Mouse (Mus musculus) ovary, adult 2 months (tissue): ENCODE data around the gene Sec14l5. TPM values are rescaled to one million over a fixed set of nuclear protein-coding genes. Genes with fewer than 3 reads are reported as not detected.

ENCODE experiments used
- polyA plus RNA-seq: library from polyadenylated mRNA; depleted of rRNA; stranded (reverse); fragments of >200 nt; gene quantifications from 2 replicates; pipeline ENCODE4 v1.2.3, GENCODE M21; 2012; rRNA removed

The Sec14l5 gene
- polyA plus RNA-seq: 0.81 and 0.83 TPM in 2 replicates

DNA sequence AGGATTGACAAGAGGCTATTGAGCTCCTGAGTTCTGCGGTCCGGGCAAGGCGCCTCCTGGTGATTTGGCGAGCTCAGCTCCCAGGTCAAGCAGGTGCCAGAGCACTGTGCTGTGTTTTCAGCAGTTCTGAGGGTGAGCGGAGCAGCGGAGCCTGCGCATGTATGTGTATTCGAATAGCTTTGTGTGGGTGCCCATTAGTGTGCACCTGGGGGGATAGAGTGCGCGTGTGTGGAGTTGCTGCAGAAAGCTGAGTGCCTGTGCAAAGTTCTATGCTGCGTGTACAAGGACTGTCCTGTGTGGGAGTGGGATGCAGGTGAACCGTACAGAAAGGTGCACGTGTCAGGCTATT, at the start of gene Sec14l5:
Sec14l5 (plus strand) TSS at position 73 of the 349 bp plus-strand sequence.

DNA sequence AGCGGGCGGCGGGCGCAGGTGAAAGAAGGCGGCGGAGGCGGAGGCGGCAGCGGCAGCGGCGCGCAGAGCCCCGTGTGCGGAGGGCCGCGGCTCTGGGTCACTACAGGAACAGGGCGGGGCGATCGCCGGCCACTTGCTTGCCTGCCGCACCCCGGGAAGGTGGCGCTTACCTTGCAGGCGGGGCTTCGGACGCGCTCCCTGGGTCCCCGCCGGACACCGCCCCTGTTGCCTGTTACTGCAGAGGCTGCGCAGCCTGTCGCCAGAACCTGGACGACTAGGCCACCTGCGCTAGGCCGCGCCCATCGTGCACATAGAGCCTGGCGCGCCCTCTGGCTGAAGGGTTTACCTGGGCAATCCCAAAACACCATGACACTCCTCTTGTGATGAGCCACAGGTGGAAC, 14.5 kb upstream of the Sec14l5 start, which contains the start of gene Ppl:
Ppl (minus strand) TSS at position 21 of the 401 bp plus-strand sequence.

DNA sequence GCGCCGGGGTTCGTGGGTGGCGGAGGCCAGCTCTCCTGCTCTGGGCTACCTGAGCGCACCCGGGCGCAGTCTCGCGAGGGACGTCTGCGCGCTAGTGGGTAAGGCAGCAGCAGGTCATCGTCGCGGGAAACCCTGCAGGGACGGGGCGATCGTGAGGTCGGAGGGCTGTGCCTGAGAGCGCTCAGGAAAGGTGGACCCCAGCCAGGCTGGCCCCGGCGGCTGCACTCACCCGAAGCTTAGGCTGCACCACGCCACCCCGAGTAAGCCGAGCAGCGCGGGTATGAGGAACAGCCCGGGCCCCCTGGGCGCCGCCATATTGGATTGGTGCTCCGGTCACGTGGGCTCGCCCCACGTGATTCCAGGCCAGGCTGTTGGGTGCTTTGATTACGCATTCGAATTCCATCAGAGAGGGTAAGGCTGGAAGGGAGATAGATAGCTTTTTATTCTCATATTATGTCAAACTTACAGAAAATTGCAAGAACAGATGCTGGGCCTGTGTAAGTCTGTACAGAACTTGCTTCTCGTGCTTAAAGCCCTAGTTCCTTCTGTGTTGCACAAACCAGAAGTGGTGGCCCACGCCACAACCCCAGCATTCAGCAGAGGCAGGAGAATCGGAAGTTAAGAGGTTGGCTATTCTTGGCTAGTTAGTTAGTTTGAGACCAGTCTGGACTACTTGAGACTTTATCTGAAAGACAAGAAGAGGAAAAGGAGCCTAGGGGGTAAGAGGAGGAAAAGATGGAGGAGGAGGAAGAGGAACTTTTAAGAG, 56.9 kb downstream of the Sec14l5 start, which contains the start of gene Nagpa:
Nagpa (minus strand) TSS at position 345 of the 766 bp plus-strand sequence.

DNA sequence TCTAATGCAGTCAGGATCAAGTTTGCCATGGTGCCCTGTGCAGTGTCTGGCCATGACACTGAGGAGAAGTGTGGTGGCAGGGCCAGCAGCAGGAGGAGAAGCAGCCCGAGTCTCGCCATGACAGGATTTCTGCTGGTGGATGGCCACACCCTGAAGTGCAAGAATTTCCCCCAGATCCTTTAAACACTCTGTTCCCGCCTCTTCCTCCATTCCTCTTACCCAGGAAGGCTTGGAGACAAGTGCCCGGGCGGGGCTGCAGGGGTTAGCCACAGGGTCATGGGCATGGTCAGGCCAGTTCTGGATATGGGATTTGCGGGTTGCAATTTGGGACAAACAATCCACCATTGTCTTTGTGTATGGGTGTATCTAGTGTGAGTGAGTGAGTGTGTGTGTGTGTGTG, 75.2 kb downstream of the Sec14l5 start, which contains the start of gene AU021092:
AU021092 (minus strand) TSS at position 160 of the 400 bp plus-strand sequence.

DNA sequence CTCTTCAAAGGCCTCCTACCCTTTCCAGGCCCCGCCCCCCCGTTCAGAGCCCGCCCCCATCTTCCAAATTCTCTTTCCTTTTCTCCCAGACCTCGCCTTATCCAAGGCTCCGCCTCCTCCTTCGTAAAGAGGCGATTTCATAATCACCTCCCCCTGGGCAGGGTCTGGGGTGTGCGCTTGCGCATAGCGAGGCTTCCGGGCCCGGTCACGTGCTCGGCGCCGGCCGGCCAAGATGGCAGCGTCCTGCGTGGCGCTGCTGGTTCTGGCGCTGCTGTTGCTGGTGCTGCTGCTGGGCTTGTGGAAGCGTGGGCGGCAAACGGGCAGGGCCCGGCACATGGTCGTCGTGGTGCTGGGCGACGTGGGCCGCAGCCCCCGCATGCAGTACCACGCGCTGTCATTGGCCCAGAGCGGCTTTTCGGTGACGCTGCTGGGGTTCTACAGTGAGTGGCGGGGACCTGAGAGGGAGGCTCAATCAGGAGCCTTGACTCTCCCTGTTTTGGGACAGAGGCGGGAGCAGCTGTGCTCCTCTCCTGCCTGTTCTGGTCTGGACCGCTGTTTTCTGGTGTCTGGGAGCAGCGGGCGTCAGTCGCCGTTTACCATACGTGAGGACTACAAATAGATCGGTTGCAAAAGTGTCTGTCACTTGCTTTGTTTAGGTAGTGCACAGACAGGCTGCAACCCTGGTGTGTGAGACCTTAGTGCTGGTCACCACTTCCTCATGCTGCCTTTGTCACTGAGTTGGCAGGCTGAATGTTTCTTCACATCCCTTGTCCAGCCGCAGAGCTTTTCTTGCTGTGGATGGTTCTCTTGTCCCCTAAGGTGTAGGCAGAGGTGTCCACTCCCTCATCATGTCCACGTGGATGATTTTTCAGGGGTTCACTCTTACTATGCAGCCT, 86.8 kb downstream of the Sec14l5 start, which contains the start of gene Alg1:
Alg1 (plus strand) TSS at position 204 of the 896 bp plus-strand sequence.

Other genes with a start within 250 kb of the Sec14l5 start
- gene Nudt16l1, start 208.3 kb upstream of the Sec14l5 start, polyA plus RNA-seq: 117 and 119 TPM in 2 replicates
- gene Anks3, start 182.9 kb upstream of the Sec14l5 start, polyA plus RNA-seq: 77.8 and 90.4 TPM in 2 replicates
- 0.18 and 0.52 TPM in 2 replicates for gene Sept12, start 149.3 kb upstream of the Sec14l5 start, polyA plus RNA-seq
- gene Smim22, start 139.8 kb upstream of the Sec14l5 start, polyA plus RNA-seq: 37.0 and 63.4 TPM in 2 replicates
- gene Rogdi, start 133.6 kb upstream of the Sec14l5 start, polyA plus RNA-seq: 117 and 151 TPM in 2 replicates
- gene Glyr1, start 97.2 kb upstream of the Sec14l5 start, polyA plus RNA-seq: 58.9 and 68.7 TPM in 2 replicates
- 35.8 and 43.4 TPM in 2 replicates for gene Ubn1, start 97.1 kb upstream of the Sec14l5 start, polyA plus RNA-seq
- 3.4 and 3.5 TPM in 2 replicates for gene Ppl, start 14.7 kb upstream of the Sec14l5 start, polyA plus RNA-seq
- 56.9 and 64.1 TPM in 2 replicates for gene Nagpa, start 56.9 kb downstream of the Sec14l5 start, polyA plus RNA-seq
- gene AU021092, start 75.2 kb downstream of the Sec14l5 start, polyA plus RNA-seq: 78.3 and 86.0 TPM in 2 replicates
- gene Alg1, start 86.5 kb downstream of the Sec14l5 start, polyA plus RNA-seq: 81.5 and 85.5 TPM in 2 replicates
- 105 and 108 TPM in 2 replicates for gene Eef2kmt, start 108.9 kb downstream of the Sec14l5 start, polyA plus RNA-seq